Mouse (Mus musculus) heart, postnatal 0 days (tissue): ENCODE measurements at regions not wholly inside any gene's neighbourhood (a gene's known extent, or its start where the extent isn't known, plus 50 kb on each side); places are given as distances from the start of the nearest gene placed in this dataset.
A peak's percentile ranks its signal among the peaks of the same experiment; 100 is the strongest.

Experiments used
- ATAC-seq: fragments of 200-750 bp; cut with Nextera tagmentation; 2 replicates; pipeline ENCODE4 v1.8.0; 2017; ENCODE audit warnings: low read depth, moderate number of reproducible peaks, moderate library complexity; ENCODE audit not compliant: insufficient read depth
- DNase-seq: peaks from one replicate; pipeline ENCODE4 v3.0.0-alpha.2; 2016; ENCODE audit warnings: low spot score
- H3K27ac ChIP-seq: fragments of 300-500 bp; sonication (generic); 2 replicates; pipeline ENCODE4 v1.5.1; 2014; ENCODE audit warnings: low read depth, mild to moderate bottlenecking
- H3K27me3 ChIP-seq: fragments of 300-500 bp; sonication (generic); 2 replicates; pipeline ENCODE4 v1.6.1; 2014; ENCODE audit warnings: low read length, mixed read lengths; ENCODE audit not compliant: control insufficient read depth, insufficient read depth
- H3K36me3 ChIP-seq: fragments of 300-500 bp; sonication (generic); replicated peaks from 2 replicates; pipeline ENCODE4 v1.6.1; 2014; ENCODE audit warnings: low read length, mixed read lengths; ENCODE audit not compliant: control insufficient read depth, insufficient read depth
- H3K4me1 ChIP-seq: fragments of 300-500 bp; sonication (generic); 2 replicates; pipeline ENCODE4 v1.6.1; 2014; ENCODE audit warnings: antibody characterized with exemption; ENCODE audit not compliant: control insufficient read depth, insufficient read depth
- H3K4me2 ChIP-seq: fragments of 300-500 bp; sonication (generic); 2 replicates; pipeline ENCODE4 v1.6.1; 2014; ENCODE audit warnings: low read depth, mild to moderate bottlenecking, low read length, moderate library complexity
- H3K4me3 ChIP-seq: fragments of 300-500 bp; sonication (generic); 2 replicates; pipeline ENCODE4 v1.5.1; 2014; ENCODE audit warnings: low read depth, low read length
- H3K9ac ChIP-seq: fragments of 300-500 bp; sonication (generic); replicated peaks from 2 replicates; pipeline ENCODE4 v1.6.1; 2014; ENCODE audit warnings: low read depth, low read length, mixed read lengths
- H3K9me3 ChIP-seq: fragments of 300-500 bp; sonication (generic); replicated peaks from 2 replicates; pipeline ENCODE4 v1.6.1; 2016; ENCODE audit warnings: low read length; ENCODE audit not compliant: control insufficient read depth
- CTCF ChIP-seq: IDR thresholded peaks from 2 replicates; pipeline ENCODE4 v1.5.1; 2016; ENCODE audit warnings: antibody characterized with exemption, control low read depth, low read depth
- EP300 ChIP-seq: IDR thresholded peaks from 2 replicates; pipeline ENCODE4 v1.6.1; 2016; ENCODE audit warnings: antibody characterized with exemption, low read depth
- WGBS: fragments of 180-500 bp; shearing (Covaris S2); extraction: QIAGEN DNeasy Blood & Tissue Kit; methylation state at CpG from one replicate; pipeline ENCODE4 v1.1.7; 2014; 5-methylcytosine and 5-hydroxymethylcytosine counted together

DNA sequence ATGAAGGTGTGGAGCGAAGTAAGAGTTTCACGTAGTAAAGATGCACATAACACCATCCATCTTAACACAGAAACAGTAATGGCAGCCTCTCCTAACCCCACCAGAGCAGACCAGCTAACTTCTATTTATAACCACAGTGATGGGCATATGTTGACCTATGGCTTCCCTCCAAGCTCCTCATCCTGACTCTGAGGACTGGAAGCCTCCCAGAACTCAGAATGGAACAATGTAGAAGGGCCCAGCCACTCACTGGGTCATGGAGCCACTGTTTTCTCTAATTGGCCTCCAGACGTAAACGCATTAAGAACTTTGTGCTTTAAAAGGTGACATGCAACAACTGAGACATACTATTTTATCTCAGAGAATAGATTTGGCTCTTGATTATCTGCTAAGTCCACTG is 77.0 kb downstream of the Irs2 start:
- no peak for ATAC-seq
- WGBS: 74% methylated on average over 4 of the region's 4 CpGs

DNA sequence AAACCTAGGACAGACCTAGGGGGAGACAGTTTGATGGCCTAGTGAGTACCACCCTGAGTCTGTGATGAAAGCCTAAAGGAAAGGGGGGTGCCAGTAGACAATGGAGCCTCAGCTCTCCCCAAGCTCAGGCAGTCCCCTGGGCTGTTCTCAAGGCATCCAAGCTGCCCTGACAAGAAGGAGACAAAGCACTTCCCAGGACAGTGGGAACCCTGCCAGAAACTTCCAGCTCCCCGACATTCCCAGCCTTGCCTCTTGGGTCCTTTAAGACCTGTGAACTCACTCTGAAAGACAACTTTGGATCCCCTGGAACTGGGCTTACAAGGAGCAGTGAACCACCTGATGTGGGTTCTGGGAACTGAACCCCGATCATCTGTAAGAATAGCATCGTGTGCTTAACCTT is 79.4 kb downstream of the Irs2 start:
- no peak for ATAC-seq
- TF ChIP-seq EP300 (no peak), CTCF (no peak)
- WGBS: 63% methylated on average over 3 of the region's 3 CpGs
- Histone ChIP-seq H3K4me1 (peaks cover 41% of the 10 kb centered on the region), H3K9ac (no peak overlapping the region), H3K27ac (peak overlapping the region; percentile 43; the same call in 1 of the 2 replicates), H3K36me3 (no peaks in the 10 kb centered on the region), H3K27me3 (0 out of 2 replicates have a peak, but pooled peaks cover 6% of the 10 kb centered on the region), H3K4me3 (no peak overlapping the region), H3K4me2 (no peak overlapping the region), H3K9me3 (no peaks in the 10 kb centered on the region)
- no peak for DNase-seq

More for the DNA sequence above, 77.0 kb downstream of the Irs2 start:
- H3K4me1 ChIP-seq: peaks cover 20% of the 10 kb centered on the region
- H3K27me3 ChIP-seq: 0 out of 2 replicates have a peak, but pooled peaks cover 9% of the 10 kb centered on the region
- no peak overlapping the region for H3K9ac ChIP-seq
- no peak overlapping the region for H3K27ac ChIP-seq
- no peak for DNase-seq
- no peak for TF ChIP-seq EP300
- TF ChIP-seq CTCF: no peak
- H3K36me3 ChIP-seq: no peaks in the 10 kb centered on the region
- H3K4me2 ChIP-seq: no peak overlapping the region
- H3K4me3 ChIP-seq: no peak overlapping the region
- no peaks in the 10 kb centered on the region for H3K9me3 ChIP-seq

DNA sequence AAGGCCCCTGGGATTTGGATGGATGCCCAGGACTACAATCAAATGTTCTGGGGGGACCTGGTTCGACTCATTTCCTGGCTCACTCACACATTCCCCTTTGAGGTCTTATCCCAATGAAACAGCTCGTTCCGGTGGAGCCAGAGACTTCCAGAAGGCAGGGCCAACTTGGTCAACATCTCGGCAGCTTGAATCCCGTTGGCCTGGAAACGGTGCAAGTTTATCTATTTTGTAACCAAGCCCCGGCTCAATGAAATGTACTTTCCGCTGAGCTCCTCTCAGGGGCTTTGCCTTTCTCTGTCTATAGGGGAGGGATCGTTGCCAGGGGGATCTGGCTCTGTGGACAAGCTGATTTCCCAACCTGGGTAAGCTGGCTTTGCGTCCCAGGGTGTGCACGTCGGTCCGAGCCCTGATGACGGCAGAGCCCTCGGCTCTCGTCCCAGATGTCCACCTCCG is 79.9 kb downstream of the Irs2 start:
- Histone ChIP-seq H3K4me3 (no peak overlapping the region), H3K27ac (peak overlapping the region; percentile 43; the same call in 1 of the 2 replicates), H3K36me3 (no peaks in the 10 kb centered on the region), H3K9me3 (no peaks in the 10 kb centered on the region), H3K27me3 (peaks cover 6% of the 10 kb centered on the region; the same call in 1 of the 2 replicates), H3K9ac (no peak overlapping the region), H3K4me2 (no peak overlapping the region), H3K4me1 (peaks cover 43% of the 10 kb centered on the region)
- WGBS: 38% methylated on average over 17 of the region's 17 CpGs
- ATAC-seq: peak; percentile 61
- TF ChIP-seq EP300: no peak
- TF ChIP-seq CTCF: no peak
- DNase-seq: peak; percentile 85

DNA sequence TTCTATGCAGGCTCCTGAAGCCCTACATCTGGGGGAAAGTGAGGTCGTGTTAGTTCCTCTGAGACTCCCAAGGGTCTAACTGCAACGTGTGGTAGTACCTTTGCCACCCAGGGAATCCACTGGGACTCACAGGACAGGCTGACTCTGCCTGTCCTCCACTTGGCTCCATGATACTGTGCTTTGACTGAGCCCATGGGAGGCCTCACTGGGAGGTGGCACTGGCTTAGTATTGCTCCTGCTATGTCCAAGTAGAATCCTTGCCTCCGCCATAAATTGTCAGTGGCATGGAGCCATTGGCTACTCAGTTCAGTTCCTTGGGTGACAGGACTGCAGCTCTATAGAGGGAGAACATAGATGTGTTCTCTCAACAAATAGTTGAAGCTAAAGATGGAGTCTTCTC is 81.1 kb downstream of the Irs2 start:
- no peak for ATAC-seq
- Histone ChIP-seq H3K27me3 (peaks cover 13% of the 10 kb centered on the region; the same call in 1 of the 2 replicates), H3K9ac (no peak overlapping the region), H3K4me2 (no peak overlapping the region), H3K9me3 (no peaks in the 10 kb centered on the region), H3K4me1 (peaks cover 43% of the 10 kb centered on the region), H3K36me3 (no peaks in the 10 kb centered on the region), H3K4me3 (no peak overlapping the region), H3K27ac (no peak overlapping the region)
- 71% methylated on average over 3 of the region's 3 CpGs for WGBS
- DNase-seq: no peak
- TF ChIP-seq EP300 (no peak), CTCF (no peak)

DNA sequence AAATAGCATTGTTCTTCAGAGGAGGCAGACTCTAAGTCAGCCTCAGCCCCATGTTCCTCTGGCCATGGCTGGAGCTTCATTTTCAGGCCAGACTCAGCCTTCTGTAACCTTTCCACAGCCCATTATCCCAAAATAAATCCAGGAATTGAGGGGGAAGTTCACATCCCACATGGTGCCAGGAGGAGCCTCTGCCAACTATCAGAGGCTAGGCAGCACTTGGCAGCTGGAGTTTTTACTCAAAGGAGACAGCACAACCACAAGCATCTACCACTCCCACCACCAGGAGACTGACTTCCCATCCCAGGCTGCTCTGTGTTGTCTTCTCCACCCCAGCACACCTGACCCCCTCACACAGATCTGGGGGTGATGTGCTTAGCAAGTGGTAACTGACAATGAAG is 81.7 kb downstream of the Irs2 start:
- H3K9ac ChIP-seq: no peak overlapping the region
- peaks cover 46% of the 10 kb centered on the region for H3K4me1 ChIP-seq
- no peak for ATAC-seq
- H3K4me3 ChIP-seq: no peak overlapping the region
- no peak overlapping the region for H3K4me2 ChIP-seq
- H3K27me3 ChIP-seq: peaks cover 13% of the 10 kb centered on the region; the same call in 1 of the 2 replicates
- H3K27ac ChIP-seq: 0 out of 2 replicates have a peak overlapping the region, but pooled peaks have one; percentile 10
- no peak for DNase-seq
- no peaks in the 10 kb centered on the region for H3K36me3 ChIP-seq
- TF ChIP-seq CTCF (no peak), EP300 (no peak)
- no peaks in the 10 kb centered on the region for H3K9me3 ChIP-seq
